In genomic region chr1:57377376-57378341, GRCm38 (mm10) we compare ENCODE assay signal across 8 mouse cellular contexts. TPM values are rescaled to one million over a fixed set of nuclear protein-coding genes. Genes with fewer than 3 reads are reported as not detected.
A peak's percentile ranks its signal among the peaks of the same experiment; 100 is the strongest.
DNase-seq lines count a peak whose midpoint lies in the region; ATAC-seq and TF ChIP-seq lines count a peak whose summit lies in the region.

Gene 1700066M21Rik (plus strand): TSS chr1:57377620.

- ATAC-seq in heart, embryonic 13.5 days (ENCODE audit: extremely low read depth, insufficient number of reproducible peaks, low FRiP score, low TSS enrichment): peak; percentile 93
- peak; percentile 96 for ATAC-seq in liver, embryonic 12.5 days
- peak; percentile 97 for ATAC-seq in stomach, embryonic 15.5 days (ENCODE audit: insufficient read depth, low FRiP score, low read depth)

- no peak for TF ChIP-seq CTCF in C2C12 (IDR thresholded peaks at IDR 0.05; ENCODE audit: control insufficient read depth, insufficient read depth, insufficient read length)
- TF ChIP-seq CTCF in brain, embryonic 14.5 days (IDR thresholded peaks at IDR 0.05; ENCODE audit: borderline replicate concordance, extremely low read depth, insufficient read depth, insufficient read length): no peak

- peak within 1 kb of the TSS; percentile 83 for H3K27ac ChIP-seq in heart, embryonic 13.5 days (replicated peaks)
- H3K27ac ChIP-seq in liver, embryonic 12.5 days: peak within 1 kb of the TSS; percentile 86
- peak within 1 kb of the TSS; percentile 77 for H3K27ac ChIP-seq in stomach, embryonic 15.5 days

- peak; percentile 98 for DNase-seq in brain, embryonic 14.5 days (ENCODE audit: low read depth)
- DNase-seq in kidney, postnatal 10 days: peak; percentile 98
- peak; percentile 88 to 89 for DNase-seq in natural killer cell, adult 2 months (ENCODE audit: low spot score in 2 of 2)

- peaks cover 21% of the 10 kb centered on the region for H3K79me2 ChIP-seq in C2C12 (ENCODE audit: control insufficient read depth, insufficient read depth)

- WGBS in heart, embryonic 13.5 days: under 1% methylated on average over 76 of the region's 81 CpGs
- under 1% methylated on average over 81 of the region's 81 CpGs for WGBS in liver, embryonic 12.5 days (ENCODE audit: insufficient replicate concordance)
- WGBS in stomach, embryonic 15.5 days: under 1% methylated on average over 80 of the region's 81 CpGs

- H3K4me1 ChIP-seq in erythroblast, embryonic 14.5 days (ENCODE audit: control insufficient read depth): peaks cover 28% of the 10 kb centered on the region
- peaks cover 14% of the 10 kb centered on the region for H3K4me1 ChIP-seq in heart, embryonic 13.5 days
- peaks cover 23% of the 10 kb centered on the region for H3K4me1 ChIP-seq in liver, embryonic 12.5 days
- H3K4me1 ChIP-seq in stomach, embryonic 15.5 days: peaks cover 10% of the 10 kb centered on the region; the same call in 1 of the 2 replicates

- H3K4me3 ChIP-seq in C2C12 (ENCODE audit: insufficient read depth, poor library complexity, severe bottlenecking): peak within 1 kb of the TSS; percentile 72
- H3K4me3 ChIP-seq in erythroblast, embryonic 14.5 days (replicated peaks): peak within 1 kb of the TSS; percentile 73
- H3K4me3 ChIP-seq in heart, embryonic 13.5 days: peak within 1 kb of the TSS; percentile 84
- H3K4me3 ChIP-seq in liver, embryonic 12.5 days: peak within 1 kb of the TSS; percentile 98
- peak within 1 kb of the TSS; percentile 95 for H3K4me3 ChIP-seq in stomach, embryonic 15.5 days (replicated peaks)

- H3K36me3 ChIP-seq in C2C12 (ENCODE audit: control insufficient read depth, insufficient read depth): no peaks in the 10 kb centered on the region
- H3K36me3 ChIP-seq in erythroblast, embryonic 14.5 days (ENCODE audit: control insufficient read depth): peaks cover 14% of the 10 kb centered on the region
- H3K36me3 ChIP-seq in heart, embryonic 13.5 days: no peaks in the 10 kb centered on the region; the same call in 1 of the 2 replicates
- H3K36me3 ChIP-seq in liver, embryonic 12.5 days: peaks cover 5% of the 10 kb centered on the region; the same call in 1 of the 2 replicates
- no peaks in the 10 kb centered on the region for H3K36me3 ChIP-seq in stomach, embryonic 15.5 days

- peak within 1 kb of the TSS; percentile 82 for H3K4me2 ChIP-seq in heart, embryonic 13.5 days
- H3K4me2 ChIP-seq in liver, embryonic 12.5 days: peak within 1 kb of the TSS; percentile 97
- H3K4me2 ChIP-seq in stomach, embryonic 15.5 days: peak within 1 kb of the TSS; percentile 80

- H3K79me3 ChIP-seq in C2C12 (ENCODE audit: low read depth): peaks cover 9% of the 10 kb centered on the region

- peak within 1 kb of the TSS; percentile 96 for H3K9ac ChIP-seq in heart, embryonic 13.5 days
- H3K9ac ChIP-seq in liver, embryonic 12.5 days: peak within 1 kb of the TSS; percentile 98
- H3K9ac ChIP-seq in stomach, embryonic 15.5 days: peak within 1 kb of the TSS; percentile 90

- H3K27me3 ChIP-seq in C2C12 (ENCODE audit: control insufficient read depth, insufficient read depth, insufficient read length): no peaks in the 10 kb centered on the region
- H3K27me3 ChIP-seq in erythroblast, embryonic 14.5 days (ENCODE audit: control insufficient read depth): no peaks in the 10 kb centered on the region
- no peaks in the 10 kb centered on the region for H3K27me3 ChIP-seq in heart, embryonic 13.5 days (replicated peaks)
- H3K27me3 ChIP-seq in liver, embryonic 12.5 days (replicated peaks): no peaks in the 10 kb centered on the region
- H3K27me3 ChIP-seq in stomach, embryonic 15.5 days (replicated peaks): no peaks in the 10 kb centered on the region

- peak; percentile 99 for TF ChIP-seq POLR2A in brain, embryonic 14.5 days (IDR thresholded peaks at IDR 0.05; ENCODE audit: borderline replicate concordance, extremely low read depth, insufficient read depth, insufficient read length, poor library complexity, severe bottlenecking)

- peak within 1 kb of the TSS; percentile 89 for H3ac ChIP-seq in C2C12 (ENCODE audit: control insufficient read depth, insufficient read length, low read depth)

- no peaks in the 10 kb centered on the region for H3K9me3 ChIP-seq in erythroblast, embryonic 14.5 days (ENCODE audit: control insufficient read depth, low read length)
- H3K9me3 ChIP-seq in heart, embryonic 13.5 days: no peaks in the 10 kb centered on the region
- H3K9me3 ChIP-seq in liver, embryonic 12.5 days (replicated peaks): no peaks in the 10 kb centered on the region
- no peaks in the 10 kb centered on the region for H3K9me3 ChIP-seq in stomach, embryonic 15.5 days

TF ChIP-seq in C2C12, 6 proteins besides CTCF, POLR2A, EP300 and RAD21:
- TF ChIP-seq MYOG (IDR thresholded peaks at IDR 0.05; ENCODE audit: control insufficient read depth, extremely low read depth, insufficient read length) (no peak), FOSL1 (IDR thresholded peaks at IDR 0.05; ENCODE audit: insufficient read depth, low read length, poor library complexity, severe bottlenecking) (no peak), MAX (IDR thresholded peaks at IDR 0.05) (peak; percentile 11), USF1 (IDR thresholded peaks at IDR 0.05; ENCODE audit: low read depth) (no peak), CEBPB (IDR thresholded peaks at IDR 0.05; ENCODE audit: low read depth) (no peak), MYOD1 (IDR thresholded peaks at IDR 0.05; ENCODE audit: control insufficient read depth, insufficient read length, low read depth) (no peak)

RNA-seq across cellular contexts. Expression of gene 1700066M21Rik, which starts in this region (rescaled TPM):
- polyA plus RNA-seq in C2C12 (2012; fragmentation: generic; extraction: Trizol): 4.4 TPM
- 9.9 and 17.4 TPM in 2 replicates for polyA plus RNA-seq in brain, embryonic 14.5 days (2012; rRNA removed)
- 0.91 and 0.93 TPM in 2 replicates for polyA plus RNA-seq in erythroblast, embryonic 14.5 days (2012)
- polyA plus RNA-seq in heart, embryonic 13.5 days (2015; fragmentation: Nextera tagmentation; extraction: Ambion mirVana): 8.4 and 8.6 TPM in 2 replicates
- polyA plus RNA-seq in liver, embryonic 12.5 days (2016; fragmentation: Nextera tagmentation; extraction: Ambion mirVana): 11.2 TPM in 2 replicates
- 13.3 and 13.4 TPM in 2 replicates for polyA plus RNA-seq in stomach, embryonic 15.5 days (2015; fragmentation: Nextera tagmentation; extraction: Ambion mirVana)

Comparison
In these comparisons a context has a peak if more than half of its experiments do, and no peak if none do; other contexts are left out.
1. Peak in every context shown above with its lines: DNase-seq, ATAC-seq, H3K4me3 ChIP-seq and H3K27ac ChIP-seq.